Comparison of ENCODE assay signal across 8 mouse cellular contexts in the genomic region with DNA sequence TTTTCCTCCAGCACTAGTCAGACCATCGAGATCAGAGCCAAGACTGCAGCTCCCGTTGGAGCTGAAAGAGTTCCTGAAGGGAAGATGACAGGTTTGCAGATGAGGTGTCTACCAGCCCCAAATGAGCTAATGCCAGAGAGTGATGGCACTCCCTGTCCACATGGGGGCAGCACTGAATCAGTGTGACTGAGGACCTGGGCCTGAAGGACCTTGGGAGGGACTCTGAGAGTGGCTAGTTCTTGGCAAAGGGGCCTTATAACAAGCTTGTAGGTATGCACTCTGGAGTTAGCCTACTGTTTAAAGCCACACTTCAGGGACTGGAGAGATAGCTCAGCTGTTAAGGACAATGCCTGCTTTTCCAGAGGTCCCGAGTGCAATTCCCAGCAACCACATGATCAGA.
DNase-seq lines count a peak whose midpoint lies in the region; ATAC-seq and TF ChIP-seq lines count a peak whose summit lies in the region.

No protein-coding gene starts in this region.

- H3K4me2 ChIP-seq in limb, embryonic 14.5 days (replicated peaks; ENCODE audit: low read depth, low read length, severe bottlenecking) = no peak overlapping the region

- no peak overlapping the region for H3K27ac ChIP-seq in limb, embryonic 14.5 days (replicated peaks; ENCODE audit: low read depth, low read length)

- no peak overlapping the region for H3K4me3 ChIP-seq in limb, embryonic 14.5 days (replicated peaks; ENCODE audit: low read length)

- WGBS in limb, embryonic 14.5 days = 31% methylated on average over 3 of the region's 3 CpGs

- no peaks in the 10 kb centered on the region for H3K9me3 ChIP-seq in limb, embryonic 14.5 days (ENCODE audit: control insufficient read depth, low read length)

- no peaks in the 10 kb centered on the region for H3K36me3 ChIP-seq in limb, embryonic 14.5 days (ENCODE audit: control insufficient read depth, insufficient read depth, low read length)

- DNase-seq in layer of hippocampus, adult 11-12 months (ENCODE audit: low spot score) = peak; percentile 62
- DNase-seq in layer of hippocampus, adult 8-10 months (ENCODE audit: low spot score in 2 of 2) = no peak
- DNase-seq in Muller cell, postnatal 12 days (ENCODE audit: inconsistent ontology term) = peak; percentile 47
- DNase-seq in cerebellum, adult 18-20 months = peak; percentile 65 to 66
- DNase-seq in gastrocnemius, postnatal 25 days = peak; percentile 24
- DNase-seq in limb, embryonic 14.5 days (ENCODE audit: low spot score) = peak; percentile 32
- peak; percentile 79 for DNase-seq in retina, postnatal 1 day

- ATAC-seq in limb, embryonic 14.5 days (ENCODE audit: low FRiP score, low read depth) = no peak
- no peak for ATAC-seq in activated CD4-positive, CD25-positive, alpha-beta regulatory T cell, adult 4 months

- 0 out of 2 replicates have a peak, but pooled peaks cover 3% of the 10 kb centered on the region for H3K27me3 ChIP-seq in limb, embryonic 14.5 days (ENCODE audit: control insufficient read depth, insufficient read depth, low read length)

- no peak overlapping the region for H3K9ac ChIP-seq in limb, embryonic 14.5 days (ENCODE audit: low read depth, low read length, severe bottlenecking)

- TF ChIP-seq POLR2A in limb, embryonic 14.5 days (IDR thresholded peaks at IDR 0.05; ENCODE audit: borderline replicate concordance, extremely low read depth, insufficient read depth, insufficient read length) = no peak

- no peaks in the 10 kb centered on the region for H3K4me1 ChIP-seq in limb, embryonic 14.5 days (ENCODE audit: control insufficient read depth, insufficient read depth, low read length)

Comparison
In these comparisons a context has a peak if more than half of its experiments do, and no peak if none do; other contexts are left out.
1. DNase-seq: peak in layer of hippocampus, adult 11-12 months (single experiment), Muller cell, postnatal 12 days (single experiment), cerebellum, adult 18-20 months (2 of 2), gastrocnemius, postnatal 25 days (single experiment), limb, embryonic 14.5 days (single experiment) and retina, postnatal 1 day (single experiment); none in layer of hippocampus, adult 8-10 months (0 of 2).